Mouse (Mus musculus) mature B cell (primary cell): ENCODE data around the gene E330034G19Rik.
"Not testable (repeated sequence)": the region's sequence is repeated elsewhere in the genome, so short reads cannot be mapped to it uniquely, and the experiment has no call there.

Source experiments
- in situ Hi-C: fragments of 300-500 bp; cut with MboI; formaldehyde crosslinking; loops from 2 replicates; pipeline ENCODE4 v1.14.3; 2019

The E330034G19Rik gene

GRCm38 (mm10) chr14:24347007-24347406 is 54.0 kb downstream of the E330034G19Rik start:
- in situ Hi-C loops = not testable (repeated sequence)

- in situ Hi-C loops = no loop called here
These were observed 65.4 kb downstream of the E330034G19Rik start for GRCm38 (mm10) chr14:24358295-24358951.
